Mouse (Mus musculus) megakaryocyte-erythroid progenitor cell, adult 5-6 weeks (primary cell): ENCODE results near the gene Rasa2. TPM values are rescaled to one million over a fixed set of nuclear protein-coding genes. Genes with fewer than 3 reads are reported as not detected.

Experiments used
- ATAC-seq: replicated peaks from 2 replicates; pipeline ENCODE4 v1.8.0; 2016; ENCODE audit warnings: mild to moderate bottlenecking, inconsistent platforms; ENCODE audit not compliant: severe bottlenecking, poor library complexity, low FRiP score, low TSS enrichment
- total RNA-seq, 2 experiments: library from RNA; stranded (forward) in 1 of 2; stranded (reverse) in 1 of 2; fragments of 200-1000, 215-1000 nt in 1 of 2; fragments of >200 nt in 1 of 2; fragmentation: Nextera tagmentation in 1 of 2; gene quantifications; 2 replicates each; pipeline ENCODE4 v1.2.3; 2014 to 2017

The Rasa2 gene
- total RNA-seq, 2 experiments from 2014 or later: 8.7 to 9.7 TPM

GRCm38 (mm10) chr9:96502856-96503610, 128.4 kb downstream of the Rasa2 start:
- ATAC-seq: no peak

DNA sequence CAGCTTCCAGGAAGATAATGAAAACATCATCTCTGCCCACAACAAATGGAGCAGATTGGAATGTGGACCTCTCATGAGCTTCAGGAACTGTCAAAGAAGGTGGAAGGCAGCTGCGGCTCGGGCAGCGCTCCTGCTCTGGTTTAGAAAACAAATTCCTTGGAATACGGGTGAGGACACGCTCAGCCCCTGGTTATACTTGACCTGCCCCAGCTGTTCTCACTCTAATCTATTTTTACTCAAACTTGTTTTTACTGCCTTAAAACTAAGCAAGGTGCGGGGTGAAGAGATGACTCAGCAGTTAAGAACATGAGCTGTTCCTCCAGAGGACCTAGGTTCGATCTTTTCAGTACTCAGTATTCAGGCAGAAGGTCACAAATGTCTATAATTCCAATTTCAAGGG, 130.2 kb downstream of the Rasa2 start:
- ATAC-seq: no peak

- ATAC-seq: no peak
These were observed 138.2 kb downstream of the Rasa2 start for GRCm38 (mm10) chr9:96493212-96493611.

- peak; percentile 68 for ATAC-seq
These were observed 139.6 kb downstream of the Rasa2 start for GRCm38 (mm10) chr9:96491810-96492209.

Other genes with a start within 250 kb of the Rasa2 start
- gene Rnf7, start 152.9 kb downstream of the Rasa2 start, total RNA-seq (2014; fragmentation: Nextera tagmentation): 79.3 and 98.7 TPM in 2 replicates
- 30.5 and 54.9 TPM in 2 replicates for gene Rnf7, start 152.9 kb downstream of the Rasa2 start, total RNA-seq (2017)
- gene Gm28729, start 106.4 kb downstream of the Rasa2 start, total RNA-seq (2014; fragmentation: Nextera tagmentation): not detected in 2 replicates
- gene Gm28729, start 106.4 kb downstream of the Rasa2 start, total RNA-seq (2017): not detected in 2 replicates
- 17.4 and 28.9 TPM in 2 replicates for gene Zbtb38, start 121.2 kb upstream of the Rasa2 start, total RNA-seq (2014; fragmentation: Nextera tagmentation)
- gene Zbtb38, start 121.2 kb upstream of the Rasa2 start, total RNA-seq (2017): 21.1 and 38.7 TPM in 2 replicates